Mouse (Mus musculus) natural killer cell, adult 2 months (primary cell): ENCODE measurements around the gene Exosc6.
"Not testable (repeated sequence)": the region's sequence is repeated elsewhere in the genome, so short reads cannot be mapped to it uniquely, and the experiment has no call there.

ENCODE experiments used
- DNase-seq, 2 experiments: peaks; one replicate each; pipeline ENCODE4 v3.0.0; 2022; ENCODE audit warnings: low spot score in 2 of 2

Gene Exosc6

DNA sequence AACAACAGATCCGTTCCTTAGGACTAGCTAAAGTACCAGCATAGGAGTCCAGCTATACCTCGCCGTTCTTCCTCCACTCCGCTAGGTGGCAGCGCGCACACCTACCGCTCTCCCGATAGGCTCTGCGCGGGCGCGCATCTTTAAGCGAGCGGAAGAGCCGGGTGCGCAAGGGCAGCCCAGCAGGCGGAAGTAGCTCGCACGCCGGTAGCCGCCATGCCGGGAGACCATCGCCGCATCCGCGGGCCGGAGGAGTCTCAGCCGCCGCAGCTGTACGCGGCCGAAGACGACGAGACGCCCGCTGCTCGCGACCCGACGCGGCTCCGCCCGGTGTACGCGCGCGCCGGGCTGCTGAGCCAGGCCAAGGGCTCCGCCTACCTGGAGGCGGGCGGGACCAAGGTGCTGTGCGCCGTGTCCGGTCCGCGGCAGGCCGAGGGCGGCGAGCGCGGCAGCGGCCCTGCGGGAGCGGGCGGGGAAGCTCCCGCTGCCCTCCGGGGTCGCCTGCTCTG lies at the start of gene Exosc6:
Gene Exosc6, plus strand, starts transcription at position 182 of the 506 bp plus-strand sequence.
- DNase-seq = peak; percentile 83 to 90

DNA sequence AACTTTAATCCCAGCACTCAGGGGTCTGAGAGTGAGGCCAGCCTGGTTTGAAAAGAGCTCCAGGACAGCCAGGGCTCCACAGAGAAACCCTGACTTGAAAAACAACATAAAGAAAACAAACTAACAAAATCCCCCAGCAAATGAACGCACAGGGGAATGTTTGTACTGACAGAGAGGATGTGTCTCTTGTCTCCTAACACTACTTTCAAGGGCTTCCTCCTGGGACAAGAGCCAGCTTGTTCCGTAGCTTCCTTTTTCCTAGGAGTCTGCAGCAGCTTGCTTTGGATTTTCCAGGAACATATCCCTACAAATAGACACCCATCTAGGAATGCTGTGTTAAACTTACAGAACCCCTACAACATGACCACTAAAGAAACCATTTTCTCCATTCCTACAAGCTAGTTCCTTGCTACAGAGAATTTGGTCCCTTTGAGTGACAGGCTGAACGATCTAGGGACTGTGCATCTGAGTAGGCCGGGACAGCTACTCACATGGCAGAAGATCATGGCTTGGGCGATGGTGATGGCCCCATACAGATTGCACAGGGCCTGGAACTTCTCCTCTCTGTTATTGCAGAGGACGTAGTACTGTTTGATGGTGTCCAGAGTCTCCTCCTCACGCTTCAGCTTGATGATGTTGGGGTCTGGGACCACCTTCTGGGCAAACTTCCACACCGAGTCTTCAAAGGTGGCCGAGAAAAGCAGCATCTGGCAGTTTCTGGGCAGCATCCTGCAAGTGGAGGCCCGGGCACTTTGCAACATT lies 45.7 kb upstream of the Exosc6 start:
- DNase-seq = not testable (repeated sequence)

DNA sequence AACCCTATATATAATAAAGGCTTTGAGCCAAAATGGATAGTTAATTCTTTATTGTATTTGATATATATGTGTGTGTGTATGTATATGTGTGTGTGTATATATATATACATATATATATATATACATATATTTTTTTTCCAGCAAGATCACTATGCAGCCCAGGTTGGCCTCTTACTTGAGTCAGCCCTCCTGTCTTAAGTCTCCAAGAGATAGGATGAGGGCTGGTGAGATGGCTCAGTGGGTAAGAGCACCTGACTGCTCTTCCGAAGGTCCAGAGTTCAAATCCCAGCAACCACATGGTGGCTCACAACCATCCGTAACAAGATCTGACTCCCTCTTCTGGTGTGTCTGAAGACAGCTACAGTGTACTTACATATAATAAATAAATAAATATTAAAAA lies 29.5 kb upstream of the Exosc6 start:
- DNase-seq = not testable (repeated sequence)

DNA sequence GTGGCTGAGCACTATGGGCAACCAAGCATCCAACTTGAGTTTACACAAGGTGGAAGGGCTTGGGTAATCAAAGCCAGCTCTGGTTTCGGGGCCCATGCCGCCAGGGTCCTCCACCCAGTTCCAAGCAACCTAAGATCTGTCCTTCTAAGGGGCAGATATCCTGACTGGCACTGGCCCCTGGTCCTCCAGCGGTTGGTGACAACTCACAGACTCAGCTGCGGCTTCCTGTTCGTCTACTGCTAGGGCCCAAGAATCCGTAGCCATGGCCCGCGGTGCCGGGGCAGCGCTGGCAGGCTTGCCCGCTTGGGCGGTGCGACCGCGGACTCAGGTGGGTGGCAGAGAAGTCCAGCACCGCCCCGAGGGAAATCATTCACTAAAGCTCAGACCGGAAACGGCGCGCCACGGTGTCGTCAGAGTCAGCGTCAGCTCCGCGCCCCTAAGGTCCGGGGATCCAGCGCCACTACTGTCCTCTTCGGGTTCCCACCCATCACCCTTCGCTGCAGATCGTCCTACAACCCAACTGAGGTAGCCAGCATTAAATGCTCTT lies 28.7 kb upstream of the Exosc6 start:
- peak; percentile 85 to 89 for DNase-seq

DNA sequence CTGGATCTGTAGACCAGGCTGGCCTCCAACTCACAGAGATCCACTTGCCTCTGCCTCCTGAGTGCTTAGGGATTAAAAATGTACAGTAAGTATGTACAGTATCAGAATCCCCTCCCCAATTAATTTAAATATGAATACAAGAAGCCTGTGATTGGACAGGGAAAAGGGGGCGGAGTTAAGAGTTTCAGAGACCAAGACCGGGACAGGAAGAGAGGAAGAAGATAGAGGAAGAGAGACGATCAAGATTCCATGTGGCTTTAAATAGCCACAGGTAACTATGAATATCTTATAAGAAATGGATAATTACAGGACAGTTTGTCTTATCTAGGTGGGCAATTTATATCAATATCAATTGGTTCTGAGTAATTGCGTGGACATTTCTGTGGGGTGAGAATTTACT lies 26.6 kb upstream of the Exosc6 start:
- no peak for DNase-seq

DNA sequence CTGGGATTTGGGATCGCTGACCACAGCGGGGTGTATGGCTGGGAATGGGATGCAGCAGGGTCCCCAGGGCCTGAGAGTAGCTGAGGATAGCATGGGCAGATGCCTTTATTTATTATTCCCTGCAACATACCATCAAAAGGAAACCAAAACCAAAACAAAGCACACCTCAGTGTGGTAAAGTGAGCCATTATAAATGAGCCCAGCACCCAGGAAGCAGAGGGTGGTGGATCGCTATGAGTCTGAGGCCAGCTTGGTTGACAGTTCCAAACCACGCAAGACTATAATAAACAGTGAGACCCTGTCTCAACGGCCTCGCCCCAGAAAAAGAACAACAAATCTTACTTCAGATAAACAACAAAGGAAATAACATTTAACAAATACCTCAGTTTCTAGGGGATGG lies 26.1 kb upstream of the Exosc6 start:
- DNase-seq = peak; percentile 17 to 34

DNA sequence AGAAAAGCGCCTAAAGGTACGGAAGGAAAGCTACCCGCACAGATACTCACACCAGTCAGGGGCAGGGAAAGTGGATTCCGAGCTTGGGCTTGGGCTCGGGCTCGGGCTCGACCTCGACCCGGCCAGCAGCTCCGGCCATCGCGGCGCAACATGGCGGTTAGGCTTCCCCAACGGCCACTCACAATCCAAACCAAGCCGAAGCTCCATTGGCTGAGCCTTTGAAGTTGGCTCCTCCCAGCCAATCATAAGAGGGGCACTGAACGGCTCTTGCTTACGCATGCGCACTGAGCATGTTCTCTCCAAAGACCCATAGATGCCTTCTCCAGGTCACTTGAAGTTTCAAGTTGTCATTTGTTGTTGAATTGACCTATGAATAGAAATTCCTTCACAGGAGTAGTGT lies 24.6 kb upstream of the Exosc6 start, which contains the start of gene Ddx19b:
Gene Ddx19b, minus strand, starts transcription at position 180 of the 400 bp plus-strand sequence.
- no peak for DNase-seq

DNA sequence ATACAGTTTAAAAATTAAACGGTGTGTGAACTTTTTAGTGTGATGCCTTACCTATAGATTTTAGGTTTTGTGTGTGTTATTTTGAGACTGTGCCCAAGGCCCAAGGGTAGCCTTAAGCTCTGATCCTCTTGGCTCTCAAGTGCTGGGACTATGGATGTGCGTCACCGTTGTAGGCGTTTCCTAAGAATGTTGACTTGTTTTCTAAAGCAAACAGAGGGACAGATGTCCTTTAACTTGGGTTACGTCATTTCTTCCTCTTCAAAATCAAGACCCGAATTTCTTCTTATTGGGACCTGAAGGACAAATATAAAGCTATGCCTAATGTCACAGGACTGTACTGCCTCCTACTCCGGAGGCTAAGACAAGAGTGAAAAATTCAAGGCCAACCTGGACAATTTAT lies 23.2 kb upstream of the Exosc6 start, which contains the start of gene Aars:
Gene Aars, plus strand, starts transcription at position 229 of the 400 bp plus-strand sequence.
- DNase-seq = no peak

DNA sequence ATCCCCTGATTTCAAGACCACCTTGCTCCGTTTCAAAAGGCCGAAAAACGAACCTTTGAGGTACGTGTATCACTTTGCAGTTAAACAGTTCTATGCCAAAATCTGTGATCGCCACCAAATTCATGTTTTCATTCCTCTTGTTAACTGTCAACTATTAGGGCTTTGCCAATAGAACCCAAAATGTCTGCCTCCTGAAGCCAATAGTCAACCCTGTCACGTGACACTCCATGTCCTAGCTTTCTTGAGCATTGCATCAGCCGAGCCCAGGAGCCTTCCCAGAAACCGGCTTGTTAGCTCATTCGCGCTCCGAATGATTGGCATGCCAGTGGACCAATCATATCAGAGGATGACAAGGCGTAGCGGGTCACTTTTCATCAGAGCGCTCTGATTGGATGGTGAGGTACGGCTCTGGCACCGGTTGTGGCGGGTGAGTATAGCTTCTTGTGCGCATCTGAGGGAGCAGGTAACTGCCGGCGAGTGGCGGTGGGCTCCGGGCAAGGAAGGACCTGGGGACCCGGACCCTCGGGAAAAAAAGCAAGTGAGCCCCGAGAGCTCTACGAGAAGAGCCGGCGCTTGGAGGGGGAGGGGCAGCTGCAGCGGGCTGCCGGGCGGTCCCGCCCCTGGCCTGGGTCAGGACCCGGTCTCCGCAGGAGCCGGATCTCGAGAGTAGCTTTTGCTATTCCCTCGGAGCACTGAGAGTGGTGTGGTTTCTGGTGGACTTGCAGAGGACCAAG lies 22.5 kb upstream of the Exosc6 start:
- DNase-seq = peak; percentile 97

DNA sequence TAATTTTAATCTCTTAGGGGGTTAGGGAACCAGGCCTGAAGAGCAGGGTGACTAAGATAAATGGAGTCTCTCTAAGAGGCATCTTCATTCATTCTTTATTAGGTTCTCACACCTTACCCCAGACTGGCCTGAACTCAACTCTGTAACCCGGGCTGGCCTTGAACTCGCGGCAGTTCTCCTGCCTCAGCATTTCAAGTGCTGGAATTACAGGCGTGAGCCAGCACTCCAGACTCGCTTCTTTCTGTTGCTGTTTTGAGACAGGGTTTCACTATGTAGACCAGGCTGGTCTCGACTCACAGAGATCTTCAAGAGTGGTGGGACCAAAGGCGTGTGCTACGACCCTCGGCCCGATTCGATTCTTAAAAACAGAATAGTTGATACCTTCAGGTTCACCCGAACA lies 21.9 kb upstream of the Exosc6 start:
- DNase-seq = no peak

DNA sequence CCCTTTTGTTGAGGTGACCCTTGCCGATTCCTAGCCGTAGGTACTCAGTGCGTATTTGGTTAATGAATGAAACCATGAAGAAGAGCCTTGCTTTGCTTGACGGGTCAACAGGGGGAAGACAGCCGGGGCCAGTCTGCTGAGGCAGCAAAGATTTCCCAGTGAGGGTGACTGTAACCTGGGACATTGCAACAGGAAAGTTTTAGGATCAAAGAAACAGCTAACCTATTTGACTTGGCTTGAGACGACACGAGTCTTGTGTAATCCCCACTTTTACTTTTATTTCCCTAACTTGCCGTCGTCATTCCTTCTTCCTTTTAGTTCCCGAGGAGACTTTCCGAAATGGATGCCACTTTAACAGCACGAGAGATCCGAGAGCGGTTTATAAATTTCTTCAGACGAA lies 19.5 kb upstream of the Exosc6 start:
- no peak for DNase-seq

DNA sequence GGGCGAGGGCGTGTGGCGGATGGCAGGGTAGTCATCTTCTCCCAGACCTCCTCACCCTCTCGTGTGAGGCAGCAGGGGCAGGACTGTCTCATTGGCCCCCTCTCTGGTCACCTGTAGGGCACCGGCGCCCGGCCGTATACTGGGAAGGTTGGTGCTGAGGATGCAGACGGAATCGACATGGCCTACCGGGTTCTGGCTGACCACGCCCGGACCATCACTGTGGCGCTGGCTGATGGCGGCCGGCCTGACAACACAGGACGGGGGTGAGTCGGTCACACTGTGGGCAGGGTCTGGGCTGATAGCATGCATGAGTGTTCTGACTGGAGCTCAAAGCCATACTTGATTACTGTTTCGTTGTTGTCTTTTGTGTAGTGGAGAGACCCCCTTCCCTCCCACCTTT lies 13.6 kb upstream of the Exosc6 start:
- no peak for DNase-seq

DNA sequence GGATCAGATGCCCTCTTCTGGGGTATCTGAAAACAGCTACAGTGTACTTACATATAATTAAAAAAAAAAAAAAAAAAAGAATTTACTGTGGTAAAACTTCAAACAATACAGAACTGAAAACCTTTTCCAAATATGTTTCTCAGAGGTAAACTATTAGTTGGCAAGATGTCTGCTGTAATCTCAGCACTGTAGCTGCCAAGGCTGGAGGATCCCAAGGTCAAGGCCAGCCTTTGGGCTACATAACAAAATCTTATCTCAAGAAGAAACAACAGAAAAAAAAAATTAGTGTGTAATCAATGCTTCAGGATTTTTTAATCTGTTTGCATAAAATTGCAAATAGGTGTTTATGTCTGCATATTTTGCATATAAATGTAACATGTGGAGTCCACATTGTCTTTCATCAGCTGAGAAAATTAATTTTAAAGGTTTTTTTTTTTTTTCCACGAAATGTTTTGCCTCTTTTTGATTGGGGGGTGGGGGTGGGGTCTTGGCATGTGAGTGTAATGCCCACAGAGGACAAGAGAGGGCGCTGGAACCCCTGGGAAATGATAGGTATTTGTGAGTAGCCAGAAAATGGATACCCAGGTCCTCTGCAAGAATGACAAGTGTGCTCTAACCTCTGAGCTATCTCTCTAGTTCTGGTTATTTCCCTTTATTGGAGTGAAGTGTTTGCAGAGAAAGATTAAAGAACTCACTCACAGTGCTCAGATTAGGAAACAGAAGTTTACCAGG lies 12.0 kb upstream of the Exosc6 start:
- DNase-seq = no peak

DNA sequence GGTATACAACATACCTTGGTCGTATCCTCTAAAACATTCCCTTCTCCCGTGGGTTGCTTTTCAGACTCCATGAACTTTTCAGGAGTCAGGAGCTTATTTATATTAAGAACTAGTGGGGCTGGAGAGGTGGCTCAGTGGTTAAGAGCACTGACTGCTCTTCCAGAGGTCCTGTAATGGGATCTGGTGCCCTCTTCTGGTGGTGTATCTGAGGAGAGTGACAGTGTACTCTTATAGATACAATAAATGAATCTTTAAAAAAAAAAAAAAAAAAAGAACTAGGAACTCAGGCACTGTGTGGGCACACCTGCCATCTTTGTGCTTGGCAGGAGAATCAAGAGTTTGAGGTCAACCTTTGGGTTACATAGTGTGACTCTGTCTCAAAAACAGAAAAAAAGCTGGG lies 7.4 kb upstream of the Exosc6 start:
- DNase-seq = no peak

DNA sequence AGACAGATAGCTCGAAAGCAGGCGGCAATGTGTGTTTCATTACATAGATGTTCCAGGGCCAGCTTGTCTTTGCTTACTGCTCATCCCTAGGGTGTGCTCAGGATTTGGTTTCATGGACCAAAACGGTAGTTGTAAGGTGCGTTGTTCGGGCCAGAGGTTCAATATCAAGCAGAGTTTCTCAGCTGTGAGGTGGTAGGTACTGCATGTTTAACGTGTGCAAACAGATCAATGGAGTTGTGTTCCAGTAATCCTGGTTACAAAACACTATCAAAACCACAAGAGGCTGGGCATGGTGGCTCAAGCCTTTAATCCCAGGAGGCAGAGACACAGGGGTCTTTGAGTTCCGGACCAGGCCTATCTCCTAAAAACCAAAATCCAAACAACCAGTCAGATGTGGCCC lies 7.0 kb upstream of the Exosc6 start:
- no peak for DNase-seq

DNA sequence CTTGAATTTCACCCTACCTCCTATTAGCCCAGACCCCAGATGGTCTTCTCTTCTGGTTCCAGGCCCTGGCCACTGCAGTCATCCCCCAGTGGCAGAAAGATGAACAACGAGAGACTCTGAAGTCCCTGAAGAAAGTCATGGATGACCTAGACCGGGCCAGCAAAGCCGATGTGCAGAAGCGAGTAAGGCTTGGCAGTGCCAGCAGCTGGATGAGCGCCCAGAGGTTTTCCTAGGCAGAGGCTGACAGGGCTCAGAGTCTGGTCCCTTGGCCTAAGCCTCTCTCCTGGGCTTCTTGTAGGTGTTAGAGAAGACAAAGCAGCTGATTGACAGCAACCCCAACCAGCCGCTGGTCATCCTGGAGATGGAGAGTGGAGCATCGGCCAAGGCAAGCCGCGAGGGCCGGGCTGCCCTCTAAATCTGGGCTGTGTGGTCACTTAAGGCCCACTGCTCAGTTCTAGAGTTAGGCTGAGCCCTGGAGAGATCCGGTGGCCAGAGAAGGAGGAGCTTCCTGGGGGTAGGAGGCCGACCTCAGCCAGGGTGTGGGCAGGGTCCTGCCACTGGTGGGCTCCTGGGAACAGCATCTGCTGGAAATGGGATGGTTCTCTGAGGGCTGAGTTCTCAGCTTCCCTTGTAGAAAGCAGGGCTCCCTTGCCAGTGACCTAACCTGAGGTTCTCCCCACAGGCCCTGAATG lies 2.2 kb upstream of the Exosc6 start:
- no peak for DNase-seq

DNA sequence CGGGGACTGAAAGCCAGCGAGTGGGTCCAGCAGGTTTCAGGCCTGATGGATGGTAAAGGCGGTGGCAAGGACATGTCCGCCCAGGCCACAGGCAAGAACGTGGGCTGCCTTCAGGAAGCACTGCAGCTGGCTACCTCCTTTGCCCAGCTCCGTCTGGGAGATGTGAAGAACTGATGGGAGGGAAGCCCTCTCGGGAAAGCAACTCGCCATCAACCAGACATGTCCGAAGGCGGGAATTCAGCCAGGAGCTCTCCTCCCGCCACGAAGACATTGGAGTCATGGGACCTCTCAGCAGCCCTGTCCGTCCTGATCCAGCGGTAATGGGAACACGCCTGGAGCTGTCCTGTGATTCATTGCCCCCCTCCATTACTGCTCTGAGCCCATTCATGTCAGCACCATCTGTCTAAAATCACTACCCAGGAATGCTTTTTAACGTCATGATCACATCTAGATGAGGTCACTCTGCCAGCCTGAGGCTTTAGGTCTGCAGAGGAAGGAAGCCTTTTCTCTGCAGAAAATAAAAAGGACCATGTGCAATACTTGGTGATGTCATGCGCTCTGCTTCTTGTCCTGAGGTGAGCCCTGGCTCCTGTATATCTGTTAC lies 1.0 kb upstream of the Exosc6 start:
- DNase-seq = no peak

DNA sequence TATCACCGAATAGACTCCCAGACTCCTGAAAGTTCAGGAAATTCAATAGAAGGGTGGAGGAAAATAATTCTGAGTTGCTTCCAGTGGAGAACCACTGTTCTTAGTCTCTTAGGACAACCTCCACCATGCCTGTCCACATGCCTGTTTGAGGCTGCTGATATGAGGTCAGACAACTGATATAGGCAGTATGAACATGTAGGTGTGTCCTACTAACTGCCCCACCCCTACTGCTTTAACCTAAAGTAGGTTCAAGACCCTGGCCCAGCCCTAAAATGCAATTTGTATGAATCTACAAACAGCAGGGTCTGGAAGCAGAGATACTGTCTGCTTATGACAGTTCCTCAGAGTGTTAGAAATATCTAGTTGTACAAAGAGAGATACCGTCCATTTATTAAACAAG lies 478 bp upstream of the Exosc6 start:
- DNase-seq = peak in 1 of 2 experiments; percentile 10

DNA sequence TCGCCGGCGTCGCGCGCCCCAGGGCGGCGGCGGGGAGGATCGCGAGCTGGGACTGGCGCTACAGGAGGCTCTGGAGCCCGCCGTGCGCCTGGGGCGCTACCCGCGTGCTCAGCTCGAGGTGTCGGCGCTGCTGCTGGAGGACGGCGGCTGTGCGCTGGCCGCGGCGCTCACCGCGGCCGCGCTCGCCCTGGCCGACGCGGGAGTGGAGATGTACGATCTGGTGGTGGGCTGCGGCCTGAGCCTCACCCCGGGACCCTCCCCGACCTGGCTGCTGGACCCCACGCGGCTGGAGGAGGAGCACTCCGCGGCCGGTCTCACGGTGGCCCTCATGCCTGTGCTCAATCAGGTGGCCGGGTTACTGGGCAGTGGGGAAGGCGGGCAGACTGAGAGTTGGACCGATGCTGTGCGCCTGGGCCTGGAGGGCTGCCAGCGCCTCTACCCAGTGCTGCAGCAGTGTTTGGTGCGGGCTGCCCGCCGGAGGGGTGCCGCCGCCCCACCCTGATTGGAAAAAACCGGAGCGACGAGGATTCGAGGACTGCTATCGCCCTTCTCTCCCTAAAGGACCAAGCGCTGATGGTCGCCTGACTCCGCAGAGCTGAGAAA lies 653 bp downstream of the Exosc6 start:
- DNase-seq = no peak

DNA sequence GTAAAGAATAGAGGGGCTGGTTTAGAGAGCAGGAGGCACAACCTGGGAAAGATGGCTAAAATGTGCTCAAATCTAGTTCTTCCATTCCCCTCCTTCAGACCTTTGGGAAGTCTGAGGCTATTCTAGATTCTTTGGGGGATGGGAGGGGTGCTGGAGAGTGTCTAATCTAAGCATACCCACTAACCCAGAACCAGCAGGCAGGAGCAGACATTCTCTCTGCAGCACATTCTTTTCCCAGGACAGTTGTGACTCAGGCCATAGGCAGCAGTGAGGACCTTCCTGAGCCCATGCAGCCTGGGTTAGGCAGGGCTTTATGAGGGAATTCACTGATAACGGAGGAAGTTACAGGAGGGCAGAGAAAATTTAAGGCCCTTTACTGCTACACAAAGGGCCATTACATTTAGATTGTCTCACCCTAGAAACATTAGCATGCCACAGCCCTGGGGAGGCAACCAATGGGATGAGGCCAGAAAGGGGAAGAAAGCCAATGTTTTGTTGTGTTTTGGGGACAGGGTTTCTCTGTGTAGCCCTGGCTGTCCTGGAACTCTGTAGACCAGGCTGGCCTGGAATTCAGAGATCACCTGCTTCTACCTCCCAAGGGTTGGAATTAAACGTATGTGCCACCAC lies 2.9 kb downstream of the Exosc6 start:
- no peak for DNase-seq
